Mouse (Mus musculus): Measurements from ENCODE around the gene Angptl8. TPM values are rescaled to one million over a fixed set of nuclear protein-coding genes. Genes with fewer than 3 reads are reported as not detected.

Gene Angptl8
- polyA plus RNA-seq, 1 experiment from 2014 or later: 17.3 TPM

DNA sequence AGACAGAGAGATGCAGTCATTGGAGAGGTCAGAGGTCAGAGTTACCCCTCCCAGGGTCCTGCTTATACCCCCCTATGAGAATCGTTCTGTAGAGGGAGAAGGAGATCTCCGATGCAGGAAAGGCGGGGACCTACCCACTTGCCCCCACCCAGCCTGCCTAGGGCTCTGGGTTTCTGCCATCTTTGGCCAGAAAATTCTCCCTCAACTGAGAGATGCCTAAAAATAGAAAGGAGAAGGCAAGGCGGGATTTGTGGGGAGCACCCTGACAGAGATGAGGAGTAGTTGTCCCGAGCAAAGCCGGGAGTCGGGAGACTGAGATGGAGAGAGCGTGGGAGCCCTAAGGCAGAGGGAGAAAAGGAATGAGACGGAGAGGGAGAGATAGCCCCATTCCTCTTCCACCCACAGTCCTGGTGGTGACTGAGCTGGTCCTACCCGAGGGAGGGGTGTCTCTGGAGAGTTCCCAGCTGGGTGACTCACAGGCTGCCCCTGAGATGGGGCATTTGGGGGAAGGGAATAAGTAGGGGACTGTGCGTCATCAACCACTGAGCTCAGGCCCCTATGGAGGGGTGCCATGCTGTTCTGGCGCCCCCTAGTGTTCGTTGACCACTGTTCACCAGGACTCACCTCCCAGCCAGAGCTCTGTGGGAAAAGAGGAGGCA is 31.2 kb upstream of the Angptl8 start:
- Histone ChIP-seq H3K4me2 (ENCODE audit: low read depth, low read length) (no peak overlapping the region), H3K27me3 (replicated peaks; ENCODE audit: control insufficient read depth, insufficient read depth, low read length) (no peaks in the 10 kb centered on the region), H3K9me3 (ENCODE audit: control insufficient read depth, low read length) (no peaks in the 10 kb centered on the region), H3K36me3 (ENCODE audit: control insufficient read depth, insufficient read depth, low read length) (peaks cover 3% of the 10 kb centered on the region; the same call in 1 of the 2 replicates), H3K27ac (ENCODE audit: low read length) (peak overlapping the region; percentile 42; the same call in 1 of the 2 replicates), H3K9ac (ENCODE audit: low read depth, low read length) (peak overlapping the region; percentile 43; the same call in 1 of the 2 replicates), H3K4me3 (ENCODE audit: low read length) (no peak overlapping the region), H3K4me1 (ENCODE audit: control insufficient read depth, insufficient read depth, low read length) (no peaks in the 10 kb centered on the region)
- peak; percentile 90 for ATAC-seq
- 40% methylated on average over 13 of the region's 13 CpGs for WGBS

DNA sequence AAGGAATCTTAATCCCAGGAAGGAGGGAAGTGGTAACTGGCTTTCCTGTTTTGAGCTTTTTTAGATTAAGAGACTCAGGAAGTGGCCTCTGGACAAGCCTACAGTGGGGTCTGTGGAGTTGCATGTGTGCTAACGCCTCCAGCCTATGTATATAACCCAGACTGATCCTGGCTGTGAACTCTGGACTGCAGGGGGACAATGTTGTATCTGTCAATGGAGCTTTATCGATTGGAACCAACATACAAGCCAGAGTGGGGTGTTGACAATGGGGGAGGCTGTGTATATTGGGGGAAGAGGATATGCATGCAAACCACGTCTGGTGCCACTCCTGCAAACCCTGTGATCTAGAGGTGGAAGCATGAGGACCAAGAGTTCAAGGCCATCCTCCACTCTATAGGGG is 28.9 kb upstream of the Angptl8 start:
- WGBS: 48% methylated on average over 3 of the region's 3 CpGs
- H3K36me3 ChIP-seq (ENCODE audit: control insufficient read depth, insufficient read depth, low read length): peaks cover 8% of the 10 kb centered on the region; the same call in 1 of the 2 replicates
- H3K4me3 ChIP-seq (ENCODE audit: low read length): no peak overlapping the region
- ATAC-seq: no peak
- no peaks in the 10 kb centered on the region for H3K9me3 ChIP-seq (ENCODE audit: control insufficient read depth, low read length)
- H3K9ac ChIP-seq (ENCODE audit: low read depth, low read length): no peak overlapping the region
- no peaks in the 10 kb centered on the region for H3K4me1 ChIP-seq (ENCODE audit: control insufficient read depth, insufficient read depth, low read length)
- H3K27ac ChIP-seq (ENCODE audit: low read length): no peak overlapping the region
- H3K4me2 ChIP-seq (ENCODE audit: low read depth, low read length): no peak overlapping the region
- no peaks in the 10 kb centered on the region for H3K27me3 ChIP-seq (replicated peaks; ENCODE audit: control insufficient read depth, insufficient read depth, low read length)

DNA sequence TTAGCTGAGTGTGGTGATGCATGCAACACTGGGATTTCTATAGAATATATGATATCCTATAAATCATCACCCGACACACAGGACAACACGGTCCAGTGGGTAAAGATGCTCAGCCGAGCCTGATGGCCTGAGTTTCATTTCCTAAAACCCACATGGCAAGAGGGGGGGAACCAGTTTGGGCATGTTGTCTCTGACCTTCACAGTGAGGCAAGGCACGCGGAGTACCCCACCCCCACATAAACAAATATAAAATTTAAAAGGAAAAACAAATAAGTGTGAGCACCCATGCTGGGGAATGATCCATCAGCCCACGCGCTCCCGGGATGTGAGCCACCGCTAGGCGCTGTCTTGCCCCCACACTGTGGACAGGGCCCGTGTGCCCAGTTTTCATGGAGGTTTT is 28.3 kb upstream of the Angptl8 start:
- Histone ChIP-seq H3K9me3 (ENCODE audit: control insufficient read depth, low read length) (no peaks in the 10 kb centered on the region), H3K4me3 (ENCODE audit: low read length) (no peak overlapping the region), H3K9ac (ENCODE audit: low read depth, low read length) (no peak overlapping the region), H3K27ac (ENCODE audit: low read length) (no peak overlapping the region), H3K27me3 (replicated peaks; ENCODE audit: control insufficient read depth, insufficient read depth, low read length) (no peaks in the 10 kb centered on the region), H3K4me2 (ENCODE audit: low read depth, low read length) (no peak overlapping the region), H3K4me1 (ENCODE audit: control insufficient read depth, insufficient read depth, low read length) (no peaks in the 10 kb centered on the region), H3K36me3 (ENCODE audit: control insufficient read depth, insufficient read depth, low read length) (0 out of 2 replicates have a peak, but pooled peaks cover 4% of the 10 kb centered on the region)
- 81% methylated on average over 11 of the region's 11 CpGs for WGBS
- ATAC-seq: no peak

DNA sequence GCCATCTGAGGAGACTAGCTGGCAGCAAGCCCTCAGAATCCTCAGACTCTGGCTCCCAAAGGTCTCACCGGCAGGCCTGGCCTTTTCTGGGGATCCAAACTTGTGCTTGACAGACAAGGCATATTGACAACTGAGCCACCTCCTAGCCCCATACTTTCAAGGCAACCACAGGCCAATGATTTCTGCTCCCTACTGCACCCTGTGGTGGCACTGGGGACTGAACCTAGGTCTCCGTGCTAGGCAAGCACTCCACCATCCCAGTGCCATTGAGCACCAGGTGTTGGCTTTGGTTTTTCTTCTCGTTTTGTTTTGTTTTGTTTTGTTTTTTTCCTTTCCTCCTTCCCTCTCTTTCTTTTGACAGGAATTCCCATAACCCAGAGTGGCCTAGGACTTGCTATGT is 26.7 kb upstream of the Angptl8 start:
- Histone ChIP-seq H3K36me3 (ENCODE audit: control insufficient read depth, insufficient read depth, low read length) (0 out of 2 replicates have a peak, but pooled peaks cover 4% of the 10 kb centered on the region), H3K4me1 (ENCODE audit: control insufficient read depth, insufficient read depth, low read length) (no peaks in the 10 kb centered on the region), H3K9me3 (ENCODE audit: control insufficient read depth, low read length) (no peaks in the 10 kb centered on the region), H3K4me2 (ENCODE audit: low read depth, low read length) (no peak overlapping the region), H3K4me3 (ENCODE audit: low read length) (no peak overlapping the region), H3K27me3 (replicated peaks; ENCODE audit: control insufficient read depth, insufficient read depth, low read length) (no peaks in the 10 kb centered on the region), H3K9ac (ENCODE audit: low read depth, low read length) (no peak overlapping the region), H3K27ac (ENCODE audit: low read length) (no peak overlapping the region)
- 75% methylated on average over 3 of the region's 3 CpGs for WGBS
- ATAC-seq: no peak

DNA sequence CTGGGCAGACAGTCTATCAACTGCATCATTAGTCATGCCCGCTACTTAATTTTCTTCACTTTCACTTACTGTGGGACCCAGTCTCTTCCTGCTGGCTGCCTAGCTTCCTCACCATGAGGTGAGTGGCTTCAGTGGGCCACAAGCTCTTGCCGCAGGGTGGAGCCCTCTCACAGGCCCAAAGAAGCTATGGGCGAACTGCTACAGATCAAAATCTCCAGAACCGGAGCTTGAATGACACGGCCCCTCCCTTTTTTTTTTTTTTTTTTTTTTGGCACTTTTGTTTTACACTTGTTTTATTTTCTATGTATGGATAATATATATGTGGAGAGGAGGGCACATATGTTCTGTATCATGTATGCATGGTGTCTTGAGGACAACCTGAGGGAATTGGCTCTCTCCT is 24.1 kb upstream of the Angptl8 start:
- WGBS: 92% methylated on average over 5 of the region's 5 CpGs

DNA sequence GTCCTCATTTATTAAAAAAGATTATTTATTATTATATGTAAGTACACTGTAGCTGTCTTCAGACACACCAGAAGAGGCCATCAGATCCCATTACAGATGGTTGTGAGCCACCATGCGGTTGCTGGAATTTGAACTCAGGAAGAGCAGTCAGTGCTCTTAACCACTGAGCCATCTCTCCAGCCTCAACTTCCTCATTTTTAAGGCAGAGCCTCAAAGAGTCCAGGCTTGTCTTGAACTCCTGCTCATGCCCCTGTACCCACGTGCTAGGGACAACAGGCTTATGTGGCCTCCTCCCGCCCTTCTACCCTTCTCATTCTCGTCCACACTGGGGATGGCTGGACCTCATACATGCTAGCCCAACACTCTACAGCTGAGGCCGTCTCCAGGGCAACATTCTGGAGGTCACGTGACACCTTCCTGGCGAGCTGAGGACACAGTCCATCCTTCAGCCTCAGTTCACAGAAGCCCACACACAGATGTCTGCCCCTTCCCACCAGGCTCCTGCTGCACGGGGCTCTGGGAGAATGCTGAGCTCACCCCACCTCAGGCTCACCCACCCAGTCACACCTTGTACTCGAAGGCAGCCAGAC is 18.5 kb upstream of the Angptl8 start:
- Histone ChIP-seq H3K4me1 (ENCODE audit: control insufficient read depth, insufficient read depth, low read length) (no peaks in the 10 kb centered on the region), H3K36me3 (ENCODE audit: control insufficient read depth, insufficient read depth, low read length) (no peaks in the 10 kb centered on the region), H3K27me3 (replicated peaks; ENCODE audit: control insufficient read depth, insufficient read depth, low read length) (no peaks in the 10 kb centered on the region), H3K9me3 (ENCODE audit: control insufficient read depth, low read length) (no peaks in the 10 kb centered on the region), H3K4me2 (ENCODE audit: low read depth, low read length) (no peak overlapping the region), H3K4me3 (ENCODE audit: low read length) (no peak overlapping the region), H3K27ac (ENCODE audit: low read length) (no peak overlapping the region), H3K9ac (ENCODE audit: low read depth, low read length) (0 out of 2 replicates have a peak overlapping the region, but pooled peaks have one; percentile 12)
- 68% methylated on average over 9 of the region's 9 CpGs for WGBS
- ATAC-seq: no peak

More for the DNA sequence above, 24.1 kb upstream of the Angptl8 start:
- Histone ChIP-seq H3K27ac (ENCODE audit: low read length) (no peak overlapping the region), H3K4me1 (ENCODE audit: control insufficient read depth, insufficient read depth, low read length) (no peaks in the 10 kb centered on the region), H3K4me2 (ENCODE audit: low read depth, low read length) (no peak overlapping the region), H3K36me3 (ENCODE audit: control insufficient read depth, insufficient read depth, low read length) (0 out of 2 replicates have a peak, but pooled peaks cover 4% of the 10 kb centered on the region), H3K4me3 (ENCODE audit: low read length) (no peak overlapping the region), H3K9me3 (ENCODE audit: control insufficient read depth, low read length) (no peaks in the 10 kb centered on the region), H3K27me3 (replicated peaks; ENCODE audit: control insufficient read depth, insufficient read depth, low read length) (no peaks in the 10 kb centered on the region), H3K9ac (ENCODE audit: low read depth, low read length) (no peak overlapping the region)
- no peak for ATAC-seq

DNA sequence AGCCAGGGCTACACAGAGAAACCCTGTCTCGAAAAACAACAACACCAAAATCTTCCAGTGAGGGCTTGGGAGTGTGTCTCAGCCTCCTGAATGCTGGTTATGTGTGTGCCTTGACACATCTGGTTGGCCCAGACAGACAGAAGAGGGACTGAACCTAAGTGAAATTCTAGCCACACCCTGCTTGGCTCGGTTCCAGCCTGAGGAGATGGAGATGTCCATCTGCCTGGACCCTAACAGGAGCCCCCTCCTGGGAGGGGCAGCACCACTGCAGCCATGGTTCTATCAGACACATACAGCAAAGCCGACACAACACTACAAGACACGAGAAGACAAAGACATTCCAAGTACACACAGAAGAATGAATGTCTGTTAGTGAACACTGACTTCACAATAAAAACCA is 17.2 kb upstream of the Angptl8 start:
- H3K9me3 ChIP-seq (ENCODE audit: control insufficient read depth, low read length): no peaks in the 10 kb centered on the region
- H3K27ac ChIP-seq (ENCODE audit: low read length): no peak overlapping the region
- 81% methylated on average over 4 of the region's 4 CpGs for WGBS
- H3K9ac ChIP-seq (ENCODE audit: low read depth, low read length): no peak overlapping the region
- H3K36me3 ChIP-seq (ENCODE audit: control insufficient read depth, insufficient read depth, low read length): no peaks in the 10 kb centered on the region
- ATAC-seq: no peak
- no peak overlapping the region for H3K4me3 ChIP-seq (ENCODE audit: low read length)
- H3K4me2 ChIP-seq (ENCODE audit: low read depth, low read length): no peak overlapping the region
- no peaks in the 10 kb centered on the region for H3K4me1 ChIP-seq (ENCODE audit: control insufficient read depth, insufficient read depth, low read length)
- H3K27me3 ChIP-seq (replicated peaks; ENCODE audit: control insufficient read depth, insufficient read depth, low read length): no peaks in the 10 kb centered on the region

DNA sequence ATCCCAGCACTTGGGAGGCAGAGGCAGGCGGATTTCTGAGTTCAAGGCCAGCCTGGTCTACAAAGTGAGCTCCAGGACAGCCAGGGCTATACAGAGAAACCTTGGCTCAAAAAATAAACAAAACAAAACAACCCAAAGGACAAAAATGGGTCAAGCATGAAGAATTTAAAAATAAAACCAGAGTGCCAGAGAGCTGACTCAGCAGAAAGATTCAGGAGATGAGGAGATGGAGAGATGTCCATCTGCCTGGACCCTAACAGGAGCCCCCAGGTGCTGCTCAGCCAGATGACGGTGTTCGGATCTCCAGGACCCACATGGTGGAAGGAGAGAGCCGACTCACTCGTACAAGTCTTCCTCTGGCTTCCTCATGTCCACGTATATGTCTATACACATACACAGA is 16.7 kb upstream of the Angptl8 start:
- no peaks in the 10 kb centered on the region for H3K36me3 ChIP-seq (ENCODE audit: control insufficient read depth, insufficient read depth, low read length)
- no peaks in the 10 kb centered on the region for H3K27me3 ChIP-seq (replicated peaks; ENCODE audit: control insufficient read depth, insufficient read depth, low read length)
- WGBS: 89% methylated on average over 6 of the region's 6 CpGs
- no peaks in the 10 kb centered on the region for H3K9me3 ChIP-seq (ENCODE audit: control insufficient read depth, low read length)
- H3K27ac ChIP-seq (ENCODE audit: low read length): no peak overlapping the region
- ATAC-seq: no peak
- H3K4me3 ChIP-seq (ENCODE audit: low read length): no peak overlapping the region
- H3K4me2 ChIP-seq (ENCODE audit: low read depth, low read length): no peak overlapping the region
- H3K9ac ChIP-seq (ENCODE audit: low read depth, low read length): no peak overlapping the region
- no peaks in the 10 kb centered on the region for H3K4me1 ChIP-seq (ENCODE audit: control insufficient read depth, insufficient read depth, low read length)

DNA sequence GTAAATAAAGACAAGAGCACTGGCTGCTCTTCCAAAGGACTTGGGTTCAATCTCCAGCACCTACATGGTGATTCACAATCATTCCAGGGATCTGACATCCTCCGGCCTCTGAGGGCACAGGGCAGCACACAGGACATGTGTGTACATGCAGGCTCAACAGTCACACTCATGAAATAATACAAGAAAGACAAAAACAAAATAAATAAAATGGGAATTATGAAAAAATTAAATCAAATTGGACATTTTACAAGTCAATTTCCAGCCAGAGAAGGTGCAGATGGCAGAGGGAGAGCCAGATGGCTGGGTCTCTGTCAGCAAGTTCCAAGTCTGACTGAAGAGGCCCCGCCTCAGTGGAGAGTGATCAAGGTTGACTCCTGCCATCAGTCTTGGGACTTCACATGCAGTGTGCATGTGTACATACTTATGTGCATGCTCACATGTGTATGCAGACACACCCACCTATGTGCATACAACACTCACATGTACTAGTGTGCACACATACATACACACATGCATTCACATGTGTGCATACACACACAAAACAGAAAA is 16.1 kb upstream of the Angptl8 start:
- no peaks in the 10 kb centered on the region for H3K36me3 ChIP-seq (ENCODE audit: control insufficient read depth, insufficient read depth, low read length)
- H3K4me2 ChIP-seq (ENCODE audit: low read depth, low read length): no peak overlapping the region
- H3K27ac ChIP-seq (ENCODE audit: low read length): no peak overlapping the region
- H3K9me3 ChIP-seq (ENCODE audit: control insufficient read depth, low read length): no peaks in the 10 kb centered on the region
- H3K4me1 ChIP-seq (ENCODE audit: control insufficient read depth, insufficient read depth, low read length): no peaks in the 10 kb centered on the region
- WGBS: 89% methylated on average over 2 of the region's 2 CpGs
- ATAC-seq: no peak
- H3K4me3 ChIP-seq (ENCODE audit: low read length): no peak overlapping the region
- H3K9ac ChIP-seq (ENCODE audit: low read depth, low read length): no peak overlapping the region
- H3K27me3 ChIP-seq (replicated peaks; ENCODE audit: control insufficient read depth, insufficient read depth, low read length): no peaks in the 10 kb centered on the region

Measured in intestine, embryonic 16.5 days (tissue).